Mouse (Mus musculus) bone marrow, adult 2 months (tissue): ENCODE results near the gene Med13. TPM values are rescaled to one million over a fixed set of nuclear protein-coding genes. Genes with fewer than 3 reads are reported as not detected.
A peak's percentile ranks its signal among the peaks of the same experiment; 100 is the strongest.
"Not testable (repeated sequence)": the region's sequence is repeated elsewhere in the genome, so short reads cannot be mapped to it uniquely, and the experiment has no call there.

ENCODE experiments used
- H3K27ac ChIP-seq: fragments of 200-500 bp; 2 replicates; pipeline ENCODE4 v1.5.1; 2012; ENCODE audit warnings: low read depth, mild to moderate bottlenecking, control low read depth, inconsistent platforms, low read length; ENCODE audit not compliant: control insufficient read depth, poor library complexity, insufficient read depth
- H3K4me1 ChIP-seq: fragments of 200-500 bp; 2 replicates; pipeline ENCODE4 v1.6.1; 2011; ENCODE audit warnings: low read length; ENCODE audit not compliant: control insufficient read depth, insufficient read depth
- H3K4me3 ChIP-seq: fragments of 200-500 bp; replicated peaks from 2 replicates; pipeline ENCODE3; 2011; ENCODE audit warnings: mild to moderate bottlenecking, low read depth, low read length, control low read depth; ENCODE audit not compliant: control insufficient read depth
- CTCF ChIP-seq: fragments of 200-500 bp; IDR thresholded peaks from 2 replicates; pipeline ENCODE4 v1.5.1; 2011; ENCODE audit warnings: low read length, control low read depth; ENCODE audit not compliant: control insufficient read depth, insufficient read depth
- POLR2A ChIP-seq: fragments of 200-500 bp; IDR thresholded peaks from 2 replicates; pipeline ENCODE4 v1.6.1; 2011; ENCODE audit warnings: low read depth, mild to moderate bottlenecking, control low read depth, low read length, borderline replicate concordance; ENCODE audit not compliant: control insufficient read depth
- WGBS: fragments of 180-500 bp; shearing (Covaris S2); methylation state at CpG from one replicate; pipeline ENCODE4 v1.1.7; 2018; 5-methylcytosine and 5-hydroxymethylcytosine counted together
- polyA plus RNA-seq: library from polyadenylated mRNA; stranded (reverse); fragments of >200 nt; gene quantifications from 2 replicates; pipeline ENCODE4 v1.2.4, GENCODE M21; 2011; ENCODE audit warnings: low replicate concordance; ENCODE audit not compliant: missing spikeins, insufficient read depth, insufficient read length

Med13 gene
- polyA plus RNA-seq, 1 experiment, result 35.6 TPM

GRCm38 (mm10) chr11:86310280-86310679 is 47.1 kb downstream of the Med13 start:
- Histone ChIP-seq H3K27ac (no peak overlapping the region), H3K4me1 (no peaks in the 10 kb centered on the region), H3K4me3 (no peak overlapping the region)
- TF ChIP-seq POLR2A (no peak), CTCF (no peak)
- WGBS, result 60% methylated on average over 6 of the region's 6 CpGs

- WGBS, result 79% methylated on average over 10 of the region's 10 CpGs
- not testable (repeated sequence) for H3K4me1 ChIP-seq, H3K4me3 ChIP-seq, H3K27ac ChIP-seq
These were observed 65.2 kb downstream of the Med13 start for GRCm38 (mm10) chr11:86292201-86292600.

- 90% methylated on average over 6 of the region's 6 CpGs for WGBS
- H3K4me3 ChIP-seq, result no peak overlapping the region
- no peak overlapping the region for H3K27ac ChIP-seq
- TF ChIP-seq POLR2A (no peak), CTCF (no peak)
- H3K4me1 ChIP-seq, result no peaks in the 10 kb centered on the region
These were observed 65.7 kb downstream of the Med13 start for GRCm38 (mm10) chr11:86291714-86292113.

- no peak for TF ChIP-seq CTCF
- TF ChIP-seq POLR2A, result no peak
- no peak overlapping the region for H3K4me3 ChIP-seq
- H3K27ac ChIP-seq, result no peak overlapping the region
- WGBS, result 86% methylated on average over 8 of the region's 8 CpGs
- H3K4me1 ChIP-seq, result no peaks in the 10 kb centered on the region
These were observed 71.7 kb downstream of the Med13 start for GRCm38 (mm10) chr11:86285729-86286128.

GRCm38 (mm10) chr11:86278442-86279102 is 78.8 kb downstream of the Med13 start:
- TF ChIP-seq POLR2A, result no peak
- TF ChIP-seq CTCF, result no peak
- 94% methylated on average over 6 of the region's 6 CpGs for WGBS
- Histone ChIP-seq H3K4me1 (no peaks in the 10 kb centered on the region), H3K4me3 (no peak overlapping the region), H3K27ac (no peak overlapping the region)

- WGBS, result 3% methylated on average over 32 of the region's 32 CpGs
- peak within 1 kb of the TSS; percentile 66 for H3K27ac ChIP-seq
These were observed 99.8 kb downstream of the Med13 start, which contains the start of gene Ints2 for GRCm38 (mm10) chr11:86257460-86258076. Gene Ints2 (minus strand): TSS chr11:86257575.

GRCm38 (mm10) chr11:86257054-86257453 is 100.3 kb downstream of the Med13 start:
- Histone ChIP-seq H3K4me1 (no peaks in the 10 kb centered on the region; the same call in 1 of the 2 replicates), H3K27ac (peak overlapping the region; percentile 66), H3K4me3 (peak overlapping the region; percentile 92)
- no peak for TF ChIP-seq CTCF
- TF ChIP-seq POLR2A, result no peak
- WGBS, result under 1% methylated on average over 22 of the region's 22 CpGs

More at GRCm38 (mm10) chr11:86257460-86258076, 99.8 kb downstream of the Med13 start, which contains the start of gene Ints2:
- TF ChIP-seq CTCF (no peak), POLR2A (peak; percentile 55; the same call in 1 of the 2 replicates)
- Histone ChIP-seq H3K4me1 (no peaks in the 10 kb centered on the region; the same call in 1 of the 2 replicates), H3K4me3 (peak within 1 kb of the TSS; percentile 92)

GRCm38 (mm10) chr11:86253342-86253741 is 104.1 kb downstream of the Med13 start:
- 49% methylated on average over 1 of the region's 1 CpGs for WGBS

GRCm38 (mm10) chr11:86232446-86232845 is 125.0 kb downstream of the Med13 start:
- 54% methylated on average over 4 of the region's 4 CpGs for WGBS
- H3K4me3 ChIP-seq, result no peak overlapping the region
- TF ChIP-seq POLR2A (no peak), CTCF (no peak)
- H3K27ac ChIP-seq, result no peak overlapping the region
- H3K4me1 ChIP-seq, result no peaks in the 10 kb centered on the region; the same call in 1 of the 2 replicates

More at GRCm38 (mm10) chr11:86253342-86253741, 104.1 kb downstream of the Med13 start:
- Histone ChIP-seq H3K27ac (no peak overlapping the region), H3K4me1 (no peaks in the 10 kb centered on the region; the same call in 1 of the 2 replicates), H3K4me3 (no peak overlapping the region)
- TF ChIP-seq POLR2A, result no peak
- no peak for TF ChIP-seq CTCF
